Mouse (Mus musculus) MEL (cell line): ENCODE data around the gene Runx1. TPM values are rescaled to one million over a fixed set of nuclear protein-coding genes. Genes with fewer than 3 reads are reported as not detected.

ENCODE experiments used
- DNase-seq: peaks from one replicate; pipeline ENCODE4 v3.0.0; 2011; ENCODE audit warnings: low read depth, low spot score
- H3K27ac ChIP-seq: 2 replicates; pipeline ENCODE4 v1.5.1; 2012; ENCODE audit warnings: low read depth, mild to moderate bottlenecking, control low read depth, low read length, moderate library complexity; ENCODE audit not compliant: control insufficient read depth
- H3K27me3 ChIP-seq, 2 experiments: fragments of 150-350 bp in 1 of 2; sonication (generic) in 1 of 2; 2 replicates each; pipeline ENCODE4 v1.6.1; 2012; ENCODE audit warnings: low read length in 2 of 2, mild to moderate bottlenecking in 2 of 2, improper control_type of control experiment in 1 of 2, moderate library complexity in 1 of 2; ENCODE audit not compliant: insufficient read depth in 2 of 2, control insufficient read depth in 1 of 2
- H3K36me3 ChIP-seq, 2 experiments: 2 replicates each; pipeline ENCODE4 v1.6.1; 2012 to 2014; ENCODE audit warnings: low read length in 2 of 2, improper control_type of control experiment in 1 of 2, inconsistent platforms in 1 of 2, mild to moderate bottlenecking in 1 of 2; ENCODE audit not compliant: insufficient read depth in 2 of 2, control insufficient read depth in 1 of 2
- H3K4me1 ChIP-seq, 2 experiments: fragments of 150-350 bp in 1 of 2; sonication (generic) in 1 of 2; 2 replicates each; pipeline ENCODE4 v1.6.1; 2012; ENCODE audit warnings: low read length in 2 of 2, improper control_type of control experiment in 1 of 2, mild to moderate bottlenecking in 1 of 2; ENCODE audit not compliant: insufficient read depth in 2 of 2, control insufficient read depth in 1 of 2
- H3K4me3 ChIP-seq, 2 experiments: fragments of 150-350 bp in 1 of 2; sonication (generic) in 1 of 2; 2 replicates each; pipeline ENCODE4 v1.5.1; 2012; ENCODE audit warnings: low read depth in 2 of 2, low read length in 2 of 2, mild to moderate bottlenecking in 2 of 2, moderate library complexity in 2 of 2, control low read depth in 1 of 2, improper control_type of control experiment in 1 of 2; ENCODE audit not compliant: control insufficient read depth in 1 of 2, insufficient read depth in 1 of 2
- H3K79me2 ChIP-seq: 2 replicates; pipeline ENCODE4 v1.6.1; 2012; ENCODE audit warnings: mild to moderate bottlenecking, low read length, moderate library complexity; ENCODE audit not compliant: control insufficient read depth, poor library complexity, insufficient read depth
- H3K9ac ChIP-seq: 2 replicates; pipeline ENCODE4 v1.6.1; 2012; ENCODE audit warnings: low read depth, mild to moderate bottlenecking, control low read depth, low read length, moderate library complexity; ENCODE audit not compliant: control insufficient read depth, poor library complexity, severe bottlenecking
- H3K9me3 ChIP-seq: fragments of 150-350 bp; sonication (generic); replicated peaks from 2 replicates; pipeline ENCODE4 v1.6.1; 2012; ENCODE audit warnings: mild to moderate bottlenecking, low read length, improper control_type of control experiment, moderate library complexity; ENCODE audit not compliant: insufficient read depth
- BHLHE40 ChIP-seq: IDR thresholded peaks from 2 replicates; pipeline ENCODE4 v1.6.1; 2012; ENCODE audit warnings: low read depth, mild to moderate bottlenecking, inconsistent platforms, low read length, improper control_type of control experiment, borderline replicate concordance
- CHD2 ChIP-seq: IDR thresholded peaks from 2 replicates; pipeline ENCODE4 v1.6.1; 2011; ENCODE audit warnings: low read length, improper control_type of control experiment
- CTCF ChIP-seq, 3 experiments: IDR thresholded peaks in 2 of 3; conservative IDR thresholded peaks in 1 of 3; 2 replicates each; pipeline ENCODE4 v1.5.1; 2011 to 2012; ENCODE audit warnings: low read length in 3 of 3, low read depth in 2 of 3, mild to moderate bottlenecking in 2 of 3, improper control_type of control experiment in 1 of 3, inconsistent platforms in 1 of 3, mixed read lengths in 1 of 3, moderate library complexity in 1 of 3; ENCODE audit not compliant: control insufficient read depth in 1 of 3, insufficient read depth in 1 of 3, poor library complexity in 1 of 3, severe bottlenecking in 1 of 3
- EP300 ChIP-seq, 2 experiments: IDR thresholded peaks; 2 replicates each; pipeline ENCODE4 v1.6.1; 2011; ENCODE audit warnings: improper control_type of control experiment in 2 of 2, low read length in 2 of 2, low read depth in 1 of 2, mild to moderate bottlenecking in 1 of 2
- GATA1 ChIP-seq: IDR thresholded peaks from 2 replicates; pipeline ENCODE4 v1.6.1; 2011; ENCODE audit warnings: low read depth, low read length, improper control_type of control experiment
- HCFC1 ChIP-seq: IDR thresholded peaks from 2 replicates; pipeline ENCODE4 v1.6.1; 2012; ENCODE audit warnings: low read depth, mild to moderate bottlenecking, inconsistent platforms, low read length, improper control_type of control experiment, moderate library complexity
- JUND ChIP-seq: IDR thresholded peaks from 2 replicates; pipeline ENCODE4 v1.6.1; 2011; ENCODE audit warnings: low read depth, mild to moderate bottlenecking, improper control_type of control experiment, low read length
- MAFK ChIP-seq: IDR thresholded peaks from 2 replicates; pipeline ENCODE4 v1.6.1; 2011; ENCODE audit warnings: low read depth, mild to moderate bottlenecking, low read length, improper control_type of control experiment, borderline replicate concordance
- MAZ ChIP-seq: IDR thresholded peaks from 2 replicates; pipeline ENCODE4 v1.6.1; 2012; ENCODE audit warnings: low read depth, mild to moderate bottlenecking, inconsistent platforms, low read length, improper control_type of control experiment
- MEF2A ChIP-seq: IDR thresholded peaks from 2 replicates; pipeline ENCODE4 v1.6.1; 2014; ENCODE audit warnings: low read depth, mild to moderate bottlenecking, inconsistent platforms, low read length, improper control_type of control experiment; ENCODE audit not compliant: poor library complexity, insufficient replicate concordance, severe bottlenecking; ENCODE audit errors: extremely low read depth
- MYB ChIP-seq: IDR thresholded peaks from 2 replicates; pipeline ENCODE4 v1.6.1; 2011; ENCODE audit warnings: mild to moderate bottlenecking, low read depth, low read length, improper control_type of control experiment
- NELFE ChIP-seq: IDR thresholded peaks from 2 replicates; pipeline ENCODE4 v1.6.1; 2011; ENCODE audit warnings: low read depth, low read length, improper control_type of control experiment
- POLR2A ChIP-seq, 2 experiments: IDR thresholded peaks; 2 replicates each; pipeline ENCODE4 v1.6.1; 2011 to 2012; ENCODE audit warnings: low read length in 2 of 2, mild to moderate bottlenecking in 2 of 2, control low read depth in 1 of 2, improper control_type of control experiment in 1 of 2, low read depth in 1 of 2, moderate library complexity in 1 of 2; ENCODE audit not compliant: control insufficient read depth in 1 of 2, insufficient read depth in 1 of 2, poor library complexity in 1 of 2
- POLR2AphosphoS2 ChIP-seq: IDR thresholded peaks from 2 replicates; pipeline ENCODE4 v1.6.1; 2011; ENCODE audit warnings: low read length, improper control_type of control experiment
- POLR2AphosphoS5 ChIP-seq: IDR thresholded peaks from 2 replicates; pipeline ENCODE4 v1.6.1; 2012; ENCODE audit warnings: low read depth, borderline replicate concordance, mild to moderate bottlenecking, inconsistent platforms, low read length, moderate library complexity, mixed read lengths
- RAD21 ChIP-seq: IDR thresholded peaks from 2 replicates; pipeline ENCODE4 v1.6.1; 2011; ENCODE audit warnings: mild to moderate bottlenecking, low read depth, low read length, improper control_type of control experiment
- SIN3A ChIP-seq: IDR thresholded peaks from 2 replicates; pipeline ENCODE4 v1.6.1; 2012; ENCODE audit warnings: low read length, improper control_type of control experiment, inconsistent platforms
- SMC3 ChIP-seq: IDR thresholded peaks from 2 replicates; pipeline ENCODE4 v1.6.1; 2011; ENCODE audit warnings: low read depth, low read length, improper control_type of control experiment
- TBP ChIP-seq: IDR thresholded peaks from 2 replicates; pipeline ENCODE4 v1.8.0; 2011; ENCODE audit warnings: low read depth, low read length, improper control_type of control experiment
- TCF12 ChIP-seq: IDR thresholded peaks from 2 replicates; pipeline ENCODE4 v1.6.1; 2014; ENCODE audit warnings: low read depth, mild to moderate bottlenecking, inconsistent platforms, low read length, improper control_type of control experiment, moderate library complexity
- UBTF ChIP-seq: IDR thresholded peaks from 2 replicates; pipeline ENCODE4 v1.6.1; 2012; ENCODE audit warnings: low read depth, mild to moderate bottlenecking, inconsistent platforms, low read length, improper control_type of control experiment, moderate library complexity, borderline replicate concordance; ENCODE audit not compliant: insufficient read depth
- ZC3H11A ChIP-seq: IDR thresholded peaks from 2 replicates; pipeline ENCODE4 v1.6.1; 2012; ENCODE audit warnings: low read depth, mild to moderate bottlenecking, inconsistent platforms, low read length, improper control_type of control experiment
- ZKSCAN1 ChIP-seq: IDR thresholded peaks from 2 replicates; pipeline ENCODE4 v1.6.1; 2012; ENCODE audit warnings: low read depth, mild to moderate bottlenecking, inconsistent platforms, low read length, improper control_type of control experiment, moderate library complexity
- ZNF384 ChIP-seq: IDR thresholded peaks from 2 replicates; pipeline ENCODE4 v1.6.1; 2012; ENCODE audit warnings: low read depth, mild to moderate bottlenecking, inconsistent platforms, low read length, improper control_type of control experiment
- polyA plus RNA-seq, 2 experiments: library from polyadenylated mRNA; stranded (reverse) in 1 of 2; unstranded in 1 of 2; fragments of >175 nt in 1 of 2; fragments of >200 nt in 1 of 2; gene quantifications; 2 replicates each; pipeline versions ENCODE4 v1.2.1 to v1.2.4; 2012; ENCODE audit warnings: low replicate concordance in 2 of 2, low read depth in 1 of 2; ENCODE audit not compliant: insufficient read length in 2 of 2, insufficient read depth in 1 of 2, missing spikeins in 1 of 2
- total RNA-seq: library from RNA; depleted of rRNA; stranded (reverse); fragments of 300-350 nt; gene quantifications from 2 replicates; pipeline ENCODE4 v1.2.3, GENCODE M21; 2012

Runx1 gene
- total and polyA plus RNA-seq, 3 experiments: 14.3 to 23.5 TPM; not detected in 1

- TF ChIP-seq MAZ (0 out of 2 replicates have a peak, but pooled peaks have one; percentile 66), HCFC1 (0 out of 2 replicates have a peak, but pooled peaks have one; percentile 43), POLR2AphosphoS2 (0 out of 2 replicates have a peak, but pooled peaks have one; percentile 29), CTCF (IDR thresholded peaks at IDR 0.05 in 2 of 3, conservative IDR thresholded peaks at IDR 0.05 in 1 of 3; ENCODE audit: control insufficient read depth in 1 of 3, insufficient read depth in 1 of 3, low read depth in 2 of 3, low read length in 3 of 3, poor library complexity in 1 of 3, severe bottlenecking in 1 of 3) (no peak), ZNF384 (no peak), MYB (peak; percentile 89), CHD2 (no peak), TCF12 (peak; percentile 88), MAFK (0 out of 2 replicates have a peak, but pooled peaks have one; percentile 56), NELFE (0 out of 2 replicates have a peak, but pooled peaks have one; percentile 13), EP300 (IDR thresholded peaks at IDR 0.05; ENCODE audit: low read depth in 1 of 2, low read length in 2 of 2) (peak; percentile 97 to 98)
These were observed 25.1 kb downstream of the Runx1 start (continued) for GRCm38 (mm10) chr16:92800845-92801244.

- Histone ChIP-seq H3K4me3 (no peak overlapping the region), H3K9ac (no peak overlapping the region), H3K4me1 (peaks cover 30 to 78% of the 10 kb centered on the region in 2 experiments), H3K9me3 (no peaks in the 10 kb centered on the region), H3K27me3 (no peaks in the 10 kb centered on the region), H3K27ac (peak overlapping the region; percentile 93), H3K36me3 (peaks cover 7 to 83% of the 10 kb centered on the region in 2 experiments; a peak in 3 of 4 replicates), H3K79me2 (peaks cover 62% of the 10 kb centered on the region)
- TF ChIP-seq POLR2AphosphoS5 (no peak), SMC3 (peak; percentile 21; the same call in 1 of the 2 replicates), CTCF (IDR thresholded peaks at IDR 0.05 in 2 of 3, conservative IDR thresholded peaks at IDR 0.05 in 1 of 3; ENCODE audit: control insufficient read depth in 1 of 3, insufficient read depth in 1 of 3, low read depth in 2 of 3, low read length in 3 of 3, poor library complexity in 1 of 3, severe bottlenecking in 1 of 3) (peak; percentile 41 to 55 (median 51); a peak in 5 of 6 replicates), SIN3A (no peak), JUND (no peak), MEF2A (no peak), HCFC1 (no peak), ZC3H11A (no peak), POLR2A (IDR thresholded peaks at IDR 0.05; ENCODE audit: control insufficient read depth in 1 of 2, insufficient read depth in 1 of 2, low read depth in 1 of 2, low read length in 2 of 2, poor library complexity in 1 of 2) (no peak), TBP (no peak), GATA1 (no peak), BHLHE40 (no peak), CHD2 (no peak), ZKSCAN1 (no peak), RAD21 (peak; percentile 27), UBTF (no peak)
- DNase-seq: peak; percentile 41
These were observed 26.0 kb downstream of the Runx1 start for GRCm38 (mm10) chr16:92799940-92800339.
